ENCODE assay signal across 16 mouse cellular contexts in the genomic region with DNA sequence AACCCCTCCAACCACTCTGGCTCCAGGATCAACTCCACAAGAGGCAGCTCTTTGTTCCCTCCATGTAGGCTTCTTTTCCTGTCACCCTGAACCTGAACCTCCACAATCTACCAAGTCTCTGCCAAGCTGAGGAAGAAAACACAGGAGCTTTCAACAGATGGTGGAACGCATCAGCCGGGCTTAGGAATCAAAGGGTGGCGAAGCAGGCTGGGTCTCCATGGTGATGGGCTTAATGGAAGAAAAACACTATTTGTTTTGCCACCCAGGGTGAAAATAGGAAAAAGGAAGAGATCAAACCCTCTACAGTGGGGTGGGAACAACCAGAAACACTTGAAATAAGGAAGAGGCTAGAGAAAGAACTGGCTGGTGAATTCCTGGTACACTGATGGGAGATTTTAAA. TPM values are rescaled to one million over a fixed set of nuclear protein-coding genes. Genes with fewer than 3 reads are reported as not detected.
DNase-seq lines count a peak whose midpoint lies in the region; ATAC-seq and TF ChIP-seq lines count a peak whose summit lies in the region.
"Had no signal": no experiment of that assay in that cellular context is flagged by ENCODE, and none has a peak within 500 bp of the region (broad histone marks: within the 10 kb centered on the region; RNA-seq: fewer than 3 reads in every experiment).

No protein-coding gene starts in this region.

- no peak overlapping the region; the same call in 1 of the 2 replicates for H3K4me2 ChIP-seq in hindbrain, embryonic 14.5 days (replicated peaks)
- H3K4me2 ChIP-seq in midbrain, embryonic 14.5 days (ENCODE audit: low read length) = 0 out of 2 replicates have a peak overlapping the region, but pooled peaks have one; percentile 2
- H3K4me2 ChIP-seq: intestine, embryonic 15.5 days; liver, embryonic 15.5 days had no signal

- no peak overlapping the region for H3K9ac ChIP-seq in hindbrain, embryonic 14.5 days
- H3K9ac ChIP-seq in midbrain, embryonic 14.5 days (replicated peaks; ENCODE audit: low read length) = no peak overlapping the region
- H3K9ac ChIP-seq: intestine, embryonic 15.5 days; liver, embryonic 15.5 days had no signal

- no peaks in the 10 kb centered on the region for H3K36me3 ChIP-seq in forebrain, embryonic 10.5 days (replicated peaks)
- no peaks in the 10 kb centered on the region for H3K36me3 ChIP-seq in hindbrain, embryonic 14.5 days (replicated peaks; ENCODE audit: control insufficient read depth, insufficient read depth)
- H3K36me3 ChIP-seq in midbrain, embryonic 14.5 days (ENCODE audit: control insufficient read depth, insufficient read depth, low read length) = no peaks in the 10 kb centered on the region
- H3K36me3 ChIP-seq: intestine, embryonic 15.5 days; liver, embryonic 15.5 days had no signal

- peaks cover 10% of the 10 kb centered on the region for H3K27me3 ChIP-seq in forebrain, embryonic 10.5 days (ENCODE audit: poor library complexity, severe bottlenecking)
- no peaks in the 10 kb centered on the region for H3K27me3 ChIP-seq in hindbrain, embryonic 14.5 days (ENCODE audit: control insufficient read depth, insufficient read depth, low read length)
- H3K27me3 ChIP-seq in midbrain, embryonic 14.5 days (ENCODE audit: control insufficient read depth, insufficient read depth, low read length) = no peaks in the 10 kb centered on the region
- H3K27me3 ChIP-seq: intestine, embryonic 15.5 days had no signal

- TF ChIP-seq CTCF in brain, embryonic 14.5 days (IDR thresholded peaks at IDR 0.05; ENCODE audit: borderline replicate concordance, extremely low read depth, insufficient read depth, insufficient read length) = no peak

- no peak for ATAC-seq in hindbrain, embryonic 14.5 days (ENCODE audit: low FRiP score)
- ATAC-seq in midbrain, embryonic 14.5 days (ENCODE audit: low FRiP score, low TSS enrichment) = no peak
- ATAC-seq: CD4-positive, CD25-positive, alpha-beta regulatory T cell, adult 4 months; intestine, embryonic 15.5 days had no signal

- TF ChIP-seq POLR2A in brain, embryonic 14.5 days (IDR thresholded peaks at IDR 0.05; ENCODE audit: borderline replicate concordance, extremely low read depth, insufficient read depth, insufficient read length, poor library complexity, severe bottlenecking) = no peak

- H3K27ac ChIP-seq in forebrain, embryonic 10.5 days = peak overlapping the region; percentile 74
- peak overlapping the region; percentile 51 for H3K27ac ChIP-seq in hindbrain, embryonic 14.5 days
- peak overlapping the region; percentile 71 for H3K27ac ChIP-seq in midbrain, embryonic 14.5 days (replicated peaks; ENCODE audit: low read depth, low read length)
- H3K27ac ChIP-seq: intestine, embryonic 15.5 days; kidney, postnatal 0 days; liver, embryonic 15.5 days had no signal

- peaks cover 66% of the 10 kb centered on the region for H3K4me1 ChIP-seq in forebrain, embryonic 10.5 days
- H3K4me1 ChIP-seq in hindbrain, embryonic 14.5 days (replicated peaks; ENCODE audit: control insufficient read depth, insufficient read depth, low read length) = peaks cover 39% of the 10 kb centered on the region
- H3K4me1 ChIP-seq in midbrain, embryonic 14.5 days (ENCODE audit: control insufficient read depth, insufficient read depth, low read length) = peaks cover 40% of the 10 kb centered on the region

- 29% methylated on average over 3 of the region's 3 CpGs for WGBS in forebrain, embryonic 10.5 days
- 14% methylated on average over 3 of the region's 3 CpGs for WGBS in hindbrain, embryonic 14.5 days
- WGBS in midbrain, embryonic 14.5 days = 13% methylated on average over 3 of the region's 3 CpGs

- no peaks in the 10 kb centered on the region for H3K9me3 ChIP-seq in forebrain, embryonic 10.5 days
- H3K9me3 ChIP-seq in hindbrain, embryonic 14.5 days (ENCODE audit: control insufficient read depth, low read length) = no peaks in the 10 kb centered on the region
- H3K9me3 ChIP-seq in midbrain, embryonic 14.5 days (ENCODE audit: control insufficient read depth, low read length) = no peaks in the 10 kb centered on the region
- H3K9me3 ChIP-seq: intestine, embryonic 15.5 days; liver, embryonic 15.5 days had no signal

- no peak overlapping the region; the same call in 1 of the 2 replicates for H3K4me3 ChIP-seq in forebrain, embryonic 10.5 days
- H3K4me3 ChIP-seq in hindbrain, embryonic 14.5 days (replicated peaks; ENCODE audit: low read length) = no peak overlapping the region
- H3K4me3 ChIP-seq in midbrain, embryonic 14.5 days (replicated peaks; ENCODE audit: low read depth, low read length) = no peak overlapping the region
- H3K4me3 ChIP-seq: intestine, embryonic 15.5 days; liver, embryonic 15.5 days; myocyte had no signal

- DNase-seq in brain, embryonic 14.5 days (ENCODE audit: low read depth) = peak; percentile 85
- no peak for DNase-seq in forebrain, embryonic 10.5 days (ENCODE audit: extremely low spot score, low spot score)
- DNase-seq in hindbrain, embryonic 14.5 days (ENCODE audit: low spot score) = no peak
- DNase-seq in midbrain, embryonic 14.5 days = peak; percentile 69
- no peak for DNase-seq in gastrocnemius, adult 8-10 months (ENCODE audit: low spot score in 2 of 2)
- DNase-seq in adrenal gland, adult 8-10 months = no peak
- DNase-seq in cerebellum, adult 11 months = no peak
- DNase-seq: cerebellum, adult 11-12 months; layer of hippocampus, postnatal 36 days; thymus, postnatal 14 days had no signal

RNA-seq across cellular contexts. Expression of gene Dnah2, which starts 5.3 kb away (rescaled TPM):
- polyA plus RNA-seq in brain, embryonic 14.5 days (2012; rRNA removed) = 4.7 and 5.2 TPM in 2 replicates
- 1.5 TPM in 2 replicates for polyA plus RNA-seq in forebrain, embryonic 10.5 days (2016; fragmentation: Nextera tagmentation; extraction: Ambion mirVana)
- 4.8 and 4.9 TPM in 2 replicates for polyA plus RNA-seq in hindbrain, embryonic 14.5 days (2014; fragmentation: Nextera tagmentation; extraction: Ambion mirVana)
- polyA plus RNA-seq in midbrain, embryonic 14.5 days (2014; fragmentation: Nextera tagmentation; extraction: Ambion mirVana) = 4.8 and 5.7 TPM in 2 replicates
- total RNA-seq in gastrocnemius, adult 8-10 months (2022) = under 1 TPM in 3 of 4 experiments, not detected in 1; 0.02 to 0.68 (median 0.05) TPM
- total RNA-seq in adrenal gland, adult 8-10 months (2022) = 1 to 10 TPM in 1 of 4 experiments, under 1 TPM in 3; 0.14 to 1.0 (median 0.70) TPM

RNA-seq across cellular contexts. Expression of gene Efnb3, which starts 16.4 kb away (rescaled TPM):
- 187 and 206 TPM in 2 replicates for polyA plus RNA-seq in brain, embryonic 14.5 days (2012; rRNA removed)
- 27.9 and 28.7 TPM in 2 replicates for polyA plus RNA-seq in forebrain, embryonic 10.5 days (2016; fragmentation: Nextera tagmentation; extraction: Ambion mirVana)
- polyA plus RNA-seq in hindbrain, embryonic 14.5 days (2014; fragmentation: Nextera tagmentation; extraction: Ambion mirVana) = 39.9 and 40.8 TPM in 2 replicates
- polyA plus RNA-seq in midbrain, embryonic 14.5 days (2014; fragmentation: Nextera tagmentation; extraction: Ambion mirVana) = 40.7 and 109 TPM in 2 replicates
- total RNA-seq in gastrocnemius, adult 8-10 months (2022) = under 1 TPM; 0.31 to 0.46 (median 0.35) TPM
- total RNA-seq in adrenal gland, adult 8-10 months (2022) = under 1 TPM; 0.77 to 0.86 (median 0.81) TPM
- total RNA-seq: granulocyte monocyte progenitor cell, adult 5-6 weeks had no signal

RNA-seq across cellular contexts. Expression of gene Wrap53, which starts 36.5 kb away (rescaled TPM):
- 20.9 and 27.0 TPM in 2 replicates for polyA plus RNA-seq in brain, embryonic 14.5 days (2012; rRNA removed)
- polyA plus RNA-seq in forebrain, embryonic 10.5 days (2016; fragmentation: Nextera tagmentation; extraction: Ambion mirVana) = 46.4 and 51.1 TPM in 2 replicates
- polyA plus RNA-seq in hindbrain, embryonic 14.5 days (2014; fragmentation: Nextera tagmentation; extraction: Ambion mirVana) = 15.6 and 16.8 TPM in 2 replicates
- polyA plus RNA-seq in midbrain, embryonic 14.5 days (2014; fragmentation: Nextera tagmentation; extraction: Ambion mirVana) = 22.5 and 22.7 TPM in 2 replicates
- total RNA-seq in gastrocnemius, adult 8-10 months (2022) = 1 to 10 TPM; 3.3 to 4.4 (median 3.7) TPM
- 10 to 100 TPM in 3 of 4 experiments, 1 to 10 TPM in 1; 9.1 to 11.9 (median 11.0) TPM for total RNA-seq in adrenal gland, adult 8-10 months (2022)

RNA-seq across cellular contexts. Expression of gene Trp53, which starts 36.6 kb away (rescaled TPM):
- polyA plus RNA-seq in brain, embryonic 14.5 days (2012; rRNA removed) = 93.6 and 131 TPM in 2 replicates
- 192 and 194 TPM in 2 replicates for polyA plus RNA-seq in forebrain, embryonic 10.5 days (2016; fragmentation: Nextera tagmentation; extraction: Ambion mirVana)
- polyA plus RNA-seq in hindbrain, embryonic 14.5 days (2014; fragmentation: Nextera tagmentation; extraction: Ambion mirVana) = 55.7 TPM in 2 replicates
- 66.1 and 69.2 TPM in 2 replicates for polyA plus RNA-seq in midbrain, embryonic 14.5 days (2014; fragmentation: Nextera tagmentation; extraction: Ambion mirVana)
- total RNA-seq in gastrocnemius, adult 8-10 months (2022) = 10 to 100 TPM; 12.6 to 17.2 (median 13.8) TPM
- 10 to 100 TPM; 57.6 to 71.1 (median 64.0) TPM for total RNA-seq in adrenal gland, adult 8-10 months (2022)

Comparison
In these comparisons a context has a peak if more than half of its experiments do, and no peak if none do; other contexts are left out.
1. DNase-seq: peak in brain, embryonic 14.5 days (single experiment) and midbrain, embryonic 14.5 days (single experiment); none in forebrain, embryonic 10.5 days (single experiment), hindbrain, embryonic 14.5 days (single experiment), gastrocnemius, adult 8-10 months (0 of 2), adrenal gland, adult 8-10 months (single experiment) and cerebellum, adult 11 months (single experiment).
2. Peak in every context shown above with its lines, with median percentiles within 50 percentile points of each other: H3K27ac ChIP-seq.